Mouse (Mus musculus): ENCODE data around the gene Gm10681. TPM values are rescaled to one million over a fixed set of nuclear protein-coding genes. Genes with fewer than 3 reads are reported as not detected.
"Not testable (repeated sequence)": the region's sequence is repeated elsewhere in the genome, so short reads cannot be mapped to it uniquely, and the experiment has no call there.

The Gm10681 gene
- total and polyA plus RNA-seq, 3 experiments: not detected

GRCm38 (mm10) chr3:98616244-98616643 lies 27.6 kb upstream of the Gm10681 start:
- not testable (repeated sequence) for DNase-seq (ENCODE audit: low read depth, low spot score); H3K27me3 ChIP-seq (ENCODE audit: control insufficient read depth in 1 of 2, insufficient read depth in 2 of 2, low read length in 2 of 2); H3K4me1 ChIP-seq (ENCODE audit: control insufficient read depth in 1 of 2, insufficient read depth in 2 of 2, low read length in 2 of 2); H3K9ac ChIP-seq (ENCODE audit: control insufficient read depth, low read depth, low read length, poor library complexity, severe bottlenecking); H3K4me3 ChIP-seq (ENCODE audit: control insufficient read depth in 1 of 2, insufficient read depth in 1 of 2, low read depth in 2 of 2, low read length in 2 of 2); H3K79me2 ChIP-seq (ENCODE audit: control insufficient read depth, insufficient read depth, low read length, poor library complexity); H3K9me3 ChIP-seq (replicated peaks; ENCODE audit: insufficient read depth, low read length); H3K36me3 ChIP-seq (ENCODE audit: control insufficient read depth in 1 of 2, insufficient read depth in 2 of 2, low read length in 2 of 2); H3K27ac ChIP-seq (ENCODE audit: control insufficient read depth, low read depth, low read length)

GRCm38 (mm10) chr3:98614406-98614927 lies 25.9 kb upstream of the Gm10681 start:
- not testable (repeated sequence) for H3K36me3 ChIP-seq (ENCODE audit: control insufficient read depth in 1 of 2, insufficient read depth in 2 of 2, low read length in 2 of 2); H3K27ac ChIP-seq (ENCODE audit: control insufficient read depth, low read depth, low read length); H3K79me2 ChIP-seq (ENCODE audit: control insufficient read depth, insufficient read depth, low read length, poor library complexity); H3K9ac ChIP-seq (ENCODE audit: control insufficient read depth, low read depth, low read length, poor library complexity, severe bottlenecking); H3K4me1 ChIP-seq (ENCODE audit: control insufficient read depth in 1 of 2, insufficient read depth in 2 of 2, low read length in 2 of 2); H3K9me3 ChIP-seq (replicated peaks; ENCODE audit: insufficient read depth, low read length); H3K27me3 ChIP-seq (ENCODE audit: control insufficient read depth in 1 of 2, insufficient read depth in 2 of 2, low read length in 2 of 2); DNase-seq (ENCODE audit: low read depth, low spot score); H3K4me3 ChIP-seq (ENCODE audit: control insufficient read depth in 1 of 2, insufficient read depth in 1 of 2, low read depth in 2 of 2, low read length in 2 of 2)

GRCm38 (mm10) chr3:98613963-98614362 lies 25.4 kb upstream of the Gm10681 start:
- Histone ChIP-seq H3K36me3 (ENCODE audit: control insufficient read depth in 1 of 2, insufficient read depth in 2 of 2, low read length in 2 of 2) (no peaks in the 10 kb centered on the region), H3K9me3 (replicated peaks; ENCODE audit: insufficient read depth, low read length) (no peaks in the 10 kb centered on the region), H3K4me3 (ENCODE audit: control insufficient read depth in 1 of 2, insufficient read depth in 1 of 2, low read depth in 2 of 2, low read length in 2 of 2) (no peak overlapping the region), H3K79me2 (ENCODE audit: control insufficient read depth, insufficient read depth, low read length, poor library complexity) (no peaks in the 10 kb centered on the region), H3K4me1 (ENCODE audit: control insufficient read depth in 1 of 2, insufficient read depth in 2 of 2, low read length in 2 of 2) (no peaks in the 10 kb centered on the region), H3K27ac (ENCODE audit: control insufficient read depth, low read depth, low read length) (no peak overlapping the region), H3K9ac (ENCODE audit: control insufficient read depth, low read depth, low read length, poor library complexity, severe bottlenecking) (no peak overlapping the region), H3K27me3 (ENCODE audit: control insufficient read depth in 1 of 2, insufficient read depth in 2 of 2, low read length in 2 of 2) (no peaks in the 10 kb centered on the region)
- no peak for DNase-seq (ENCODE audit: low read depth, low spot score)
- no peak for TF ChIP-seq RAD21 (IDR thresholded peaks at IDR 0.05; ENCODE audit: low read depth, low read length)
- no peak for TF ChIP-seq GABPA (IDR thresholded peaks at IDR 0.05; ENCODE audit: low read depth, low read length)
- no peak for TF ChIP-seq NRF1 (IDR thresholded peaks at IDR 0.05; ENCODE audit: insufficient read depth, low read depth, low read length, poor library complexity, severe bottlenecking)
- no peak for TF ChIP-seq JUND (IDR thresholded peaks at IDR 0.05; ENCODE audit: low read depth, low read length)
- no peak for TF ChIP-seq RCOR1 (IDR thresholded peaks at IDR 0.05; ENCODE audit: low read depth, low read length)
- TF ChIP-seq MXI1 (IDR thresholded peaks at IDR 0.05; ENCODE audit: low read depth, low read length): no peak
- no peak for TF ChIP-seq ZNF384 (IDR thresholded peaks at IDR 0.05; ENCODE audit: low read depth, low read length)
- no peak for TF ChIP-seq POLR2A (IDR thresholded peaks at IDR 0.05; ENCODE audit: control insufficient read depth in 1 of 2, insufficient read depth in 1 of 2, low read depth in 1 of 2, low read length in 2 of 2, poor library complexity in 1 of 2)
- no peak for TF ChIP-seq HCFC1 (IDR thresholded peaks at IDR 0.05; ENCODE audit: low read depth, low read length)
- TF ChIP-seq USF1 (IDR thresholded peaks at IDR 0.05; ENCODE audit: low read depth, low read length): no peak
- TF ChIP-seq MYB (IDR thresholded peaks at IDR 0.05; ENCODE audit: low read depth, low read length): no peak
- no peak for TF ChIP-seq MYC (IDR thresholded peaks at IDR 0.05; ENCODE audit: low read depth, low read length)
- no peak for TF ChIP-seq BHLHE40 (IDR thresholded peaks at IDR 0.05; ENCODE audit: borderline replicate concordance, low read depth, low read length)
- TF ChIP-seq ZKSCAN1 (IDR thresholded peaks at IDR 0.05; ENCODE audit: low read depth, low read length): no peak

GRCm38 (mm10) chr3:98613540-98613939 lies 24.9 kb upstream of the Gm10681 start:
- not testable (repeated sequence) for H3K4me1 ChIP-seq (ENCODE audit: control insufficient read depth in 1 of 2, insufficient read depth in 2 of 2, low read length in 2 of 2); H3K9me3 ChIP-seq (replicated peaks; ENCODE audit: insufficient read depth, low read length); H3K9ac ChIP-seq (ENCODE audit: control insufficient read depth, low read depth, low read length, poor library complexity, severe bottlenecking); H3K4me3 ChIP-seq (ENCODE audit: control insufficient read depth in 1 of 2, insufficient read depth in 1 of 2, low read depth in 2 of 2, low read length in 2 of 2); H3K27ac ChIP-seq (ENCODE audit: control insufficient read depth, low read depth, low read length); DNase-seq (ENCODE audit: low read depth, low spot score); H3K79me2 ChIP-seq (ENCODE audit: control insufficient read depth, insufficient read depth, low read length, poor library complexity); H3K27me3 ChIP-seq (ENCODE audit: control insufficient read depth in 1 of 2, insufficient read depth in 2 of 2, low read length in 2 of 2); H3K36me3 ChIP-seq (ENCODE audit: control insufficient read depth in 1 of 2, insufficient read depth in 2 of 2, low read length in 2 of 2)
